Mouse (Mus musculus) kidney, postnatal 0 days (tissue): ENCODE measurements around the gene Slc25a22. TPM values are rescaled to one million over a fixed set of nuclear protein-coding genes. Genes with fewer than 3 reads are reported as not detected.

Experiments used
- ATAC-seq: fragments of 200-750 bp; cut with Nextera tagmentation; replicated peaks from 2 replicates; pipeline ENCODE4 v1.8.0; 2017; ENCODE audit warnings: low read depth, moderate number of reproducible peaks, moderate TSS enrichment, moderate library complexity; ENCODE audit not compliant: low FRiP score
- DNase-seq: peaks from one replicate; pipeline ENCODE4 v3.0.0-alpha.2; 2016; ENCODE audit warnings: low spot score
- H3K27ac ChIP-seq: fragments of 300-500 bp; sonication (generic); 2 replicates; pipeline ENCODE4 v1.5.1; 2014; ENCODE audit warnings: mild to moderate bottlenecking
- H3K27me3 ChIP-seq: fragments of 300-500 bp; sonication (generic); 2 replicates; pipeline ENCODE4 v1.6.1; 2014; ENCODE audit warnings: low read length, mixed read lengths; ENCODE audit not compliant: insufficient read depth
- H3K36me3 ChIP-seq: fragments of 300-500 bp; sonication (generic); 2 replicates; pipeline ENCODE4 v1.6.1; 2014; ENCODE audit warnings: low read length, mixed read lengths; ENCODE audit not compliant: insufficient read depth
- H3K4me1 ChIP-seq: fragments of 300-500 bp; sonication (generic); replicated peaks from 2 replicates; pipeline ENCODE4 v1.6.1; 2014; ENCODE audit warnings: antibody characterized with exemption, low read length, mixed read lengths; ENCODE audit not compliant: insufficient read depth
- H3K4me2 ChIP-seq: fragments of 300-500 bp; sonication (generic); 2 replicates; pipeline ENCODE4 v1.6.1; 2014; ENCODE audit warnings: mild to moderate bottlenecking, low read length, moderate library complexity, mixed read lengths
- H3K4me3 ChIP-seq: fragments of 300-500 bp; sonication (generic); replicated peaks from 2 replicates; pipeline ENCODE4 v1.5.1; 2014; ENCODE audit warnings: low read depth, low read length
- H3K9ac ChIP-seq: fragments of 300-500 bp; sonication (generic); 2 replicates; pipeline ENCODE4 v1.6.1; 2014; ENCODE audit warnings: low read depth, low read length
- H3K9me3 ChIP-seq: fragments of 300-500 bp; sonication (generic); replicated peaks from 2 replicates; pipeline ENCODE4 v1.6.1; 2016; ENCODE audit warnings: low read length, inconsistent platforms, mixed read lengths
- CTCF ChIP-seq: IDR thresholded peaks from 2 replicates; pipeline ENCODE4 v1.5.1; 2016; ENCODE audit warnings: antibody characterized with exemption, low read depth, mild to moderate bottlenecking, moderate library complexity
- WGBS: fragments of 180-500 bp; shearing (Covaris S2); extraction: QIAGEN DNeasy Blood & Tissue Kit; methylation state at CpG from one replicate; pipeline ENCODE4 v1.1.7; 2014; 5-methylcytosine and 5-hydroxymethylcytosine counted together
- polyA plus RNA-seq: library from polyadenylated mRNA; unstranded; fragments of >200 nt; fragmentation: Nextera tagmentation; extraction: Ambion mirVana; gene quantifications from 2 replicates; pipeline ENCODE4 v1.2.1, GENCODE M21; 2015

Slc25a22 gene
- polyA plus RNA-seq, 1 experiment from 2014 or later: 15.8 TPM

- Histone ChIP-seq H3K9me3 (no peaks in the 10 kb centered on the region), H3K4me1 (peaks cover 27% of the 10 kb centered on the region), H3K36me3 (peaks cover 13% of the 10 kb centered on the region; the same call in 1 of the 2 replicates), H3K27me3 (no peaks in the 10 kb centered on the region), H3K4me3 (no peak overlapping the region), H3K4me2 (no peak overlapping the region), H3K27ac (no peak overlapping the region), H3K9ac (no peak overlapping the region)
- DNase-seq: no peak
- TF ChIP-seq CTCF: no peak
- no peak for ATAC-seq
- WGBS: 62% methylated on average over 5 of the region's 5 CpGs
Observed at GRCm38 (mm10) chr7:141460001-141460390, 22.3 kb upstream of the Slc25a22 start.

- no peak for DNase-seq
- TF ChIP-seq CTCF: no peak
- H3K36me3 ChIP-seq: peaks cover 13% of the 10 kb centered on the region; the same call in 1 of the 2 replicates
Observed at GRCm38 (mm10) chr7:141459301-141459711, 21.6 kb upstream of the Slc25a22 start.

GRCm38 (mm10) chr7:141458661-141459060 is 21.0 kb upstream of the Slc25a22 start:
- no peak overlapping the region for H3K4me3 ChIP-seq
- WGBS: 92% methylated on average over 11 of the region's 11 CpGs

More at GRCm38 (mm10) chr7:141459301-141459711, 21.6 kb upstream of the Slc25a22 start:
- H3K4me2 ChIP-seq: no peak overlapping the region
- 92% methylated on average over 17 of the region's 17 CpGs for WGBS
- no peak overlapping the region for H3K4me3 ChIP-seq
- H3K9me3 ChIP-seq: no peaks in the 10 kb centered on the region
- ATAC-seq: no peak
- peaks cover 20% of the 10 kb centered on the region for H3K4me1 ChIP-seq
- H3K9ac ChIP-seq: no peak overlapping the region
- H3K27ac ChIP-seq: no peak overlapping the region
- no peaks in the 10 kb centered on the region for H3K27me3 ChIP-seq

GRCm38 (mm10) chr7:141457986-141458660 is 20.4 kb upstream of the Slc25a22 start:
- TF ChIP-seq CTCF: peak; percentile 69
- Histone ChIP-seq H3K27me3 (no peaks in the 10 kb centered on the region), H3K4me2 (no peak overlapping the region), H3K4me1 (peaks cover 15% of the 10 kb centered on the region), H3K36me3 (peaks cover 13% of the 10 kb centered on the region; the same call in 1 of the 2 replicates), H3K9me3 (no peaks in the 10 kb centered on the region), H3K27ac (no peak overlapping the region), H3K4me3 (no peak overlapping the region), H3K9ac (no peak overlapping the region)
- ATAC-seq (no peak), DNase-seq (peak; percentile 58)
- 75% methylated on average over 15 of the region's 15 CpGs for WGBS

More at GRCm38 (mm10) chr7:141458661-141459060, 21.0 kb upstream of the Slc25a22 start:
- peaks cover 15% of the 10 kb centered on the region for H3K4me1 ChIP-seq
- no peak overlapping the region for H3K27ac ChIP-seq
- DNase-seq (no peak), ATAC-seq (no peak)
- no peak for TF ChIP-seq CTCF
- H3K9me3 ChIP-seq: no peaks in the 10 kb centered on the region
- no peak overlapping the region for H3K9ac ChIP-seq
- H3K4me2 ChIP-seq: no peak overlapping the region
- H3K36me3 ChIP-seq: peaks cover 13% of the 10 kb centered on the region; the same call in 1 of the 2 replicates
- H3K27me3 ChIP-seq: no peaks in the 10 kb centered on the region

- no peak overlapping the region for H3K4me3 ChIP-seq
- TF ChIP-seq CTCF: no peak
- H3K36me3 ChIP-seq: peaks cover 13% of the 10 kb centered on the region; the same call in 1 of the 2 replicates
- H3K9ac ChIP-seq: no peak overlapping the region
- ATAC-seq (no peak), DNase-seq (no peak)
- no peaks in the 10 kb centered on the region for H3K27me3 ChIP-seq
- no peak overlapping the region for H3K27ac ChIP-seq
- H3K9me3 ChIP-seq: no peaks in the 10 kb centered on the region
- H3K4me1 ChIP-seq: peaks cover 10% of the 10 kb centered on the region
- no peak overlapping the region for H3K4me2 ChIP-seq
- 95% methylated on average over 14 of the region's 14 CpGs for WGBS
Observed at GRCm38 (mm10) chr7:141457236-141457635, 19.5 kb upstream of the Slc25a22 start.

- Histone ChIP-seq H3K27me3 (no peaks in the 10 kb centered on the region), H3K9me3 (no peaks in the 10 kb centered on the region), H3K4me3 (no peak overlapping the region), H3K36me3 (peaks cover 15% of the 10 kb centered on the region), H3K9ac (no peak overlapping the region), H3K27ac (no peak overlapping the region), H3K4me1 (peaks cover 5% of the 10 kb centered on the region), H3K4me2 (peak overlapping the region; percentile 72)
- DNase-seq: no peak
- WGBS: 95% methylated on average over 6 of the region's 6 CpGs
- no peak for TF ChIP-seq CTCF
- ATAC-seq: no peak
Observed at GRCm38 (mm10) chr7:141456739-141457138, 19.0 kb upstream of the Slc25a22 start.
